Mouse (Mus musculus): ENCODE results near the gene Fam19a1. TPM values are rescaled to one million over a fixed set of nuclear protein-coding genes. Genes with fewer than 3 reads are reported as not detected.
A peak's percentile ranks its signal among the peaks of the same experiment; 100 is the strongest.
"Not testable (repeated sequence)": the region's sequence is repeated elsewhere in the genome, so short reads cannot be mapped to it uniquely, and the experiment has no call there.

Fam19a1 gene
- total RNA-seq (2021), result 10 to 100 TPM; 50.3 to 65.2 TPM
- long read RNA-seq, experiment 1, partial matches to known transcripts, result 7 of 25 reads
- long read RNA-seq, experiment 1, other reads (novel, unspliced or antisense), result 18 of 25 reads
- long read RNA-seq, experiment 2, partial matches to known transcripts, result 3 of 9 reads
- long read RNA-seq, experiment 2, other reads (novel, unspliced or antisense), result 6 of 9 reads

DNA sequence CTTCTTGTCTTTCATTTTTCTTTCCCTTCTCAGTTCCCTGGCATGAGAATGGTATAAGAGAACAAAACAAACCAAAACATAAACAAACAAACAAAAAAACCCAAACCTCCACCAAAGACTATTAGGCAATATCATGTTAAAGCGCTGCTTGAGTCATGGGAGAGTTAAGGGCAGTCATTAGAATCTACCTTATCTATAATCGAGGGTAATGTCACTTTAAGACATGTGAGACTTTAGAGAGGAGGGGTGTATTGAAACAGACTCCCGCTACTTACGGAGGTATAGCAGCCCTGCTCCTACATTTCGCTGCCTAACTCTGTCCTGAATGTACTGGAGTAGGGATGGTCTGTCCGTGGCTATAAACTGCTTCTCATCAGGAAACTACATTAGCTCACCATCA lies at the start of gene Fam19a1:
Fam19a1 (plus strand) TSS at position 301 of the 400 bp plus-strand sequence.
- DNase-seq (ENCODE audit: low spot score in 2 of 2), result no peak

DNA sequence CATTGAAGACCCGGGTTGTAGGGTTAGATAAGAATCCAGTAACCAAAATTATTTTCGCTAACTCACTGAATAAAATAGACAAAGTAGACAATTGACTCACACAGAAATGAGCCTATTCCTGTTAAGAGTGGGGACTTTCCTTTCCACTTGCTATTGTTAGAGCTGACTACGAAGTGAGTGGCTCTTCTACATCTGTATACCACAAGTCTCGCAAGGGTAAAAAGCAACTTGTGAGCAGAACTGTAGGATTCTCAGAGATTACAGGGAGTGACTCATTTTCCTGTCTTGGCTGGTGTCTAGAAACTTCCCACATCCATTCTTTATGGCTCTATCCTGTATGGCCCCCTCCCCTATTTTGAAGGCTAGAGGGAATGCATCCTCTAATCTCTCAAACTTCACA lies 41.9 kb upstream of the Fam19a1 start:
- DNase-seq (ENCODE audit: low spot score in 2 of 2), result no peak

DNA sequence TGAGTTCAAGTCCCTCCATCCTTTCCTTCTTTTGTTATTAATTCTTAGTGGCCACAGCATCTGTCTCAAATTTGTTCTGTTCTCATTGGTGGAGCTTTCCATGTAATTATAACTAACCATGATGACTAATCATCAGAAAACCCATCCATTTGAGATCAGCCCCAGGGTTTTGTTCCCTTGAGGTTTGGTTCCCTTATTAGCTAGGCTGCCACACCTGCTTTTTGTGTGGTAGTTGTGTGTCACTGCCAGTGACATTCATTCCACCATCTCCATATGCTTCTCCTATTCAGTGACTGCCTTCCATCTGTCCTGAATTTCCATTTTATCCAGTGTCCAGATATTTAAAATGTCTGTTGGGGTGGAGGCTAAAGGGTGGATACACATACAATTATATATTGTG lies 41.4 kb upstream of the Fam19a1 start:
- no peak for DNase-seq (ENCODE audit: low spot score in 2 of 2)

DNA sequence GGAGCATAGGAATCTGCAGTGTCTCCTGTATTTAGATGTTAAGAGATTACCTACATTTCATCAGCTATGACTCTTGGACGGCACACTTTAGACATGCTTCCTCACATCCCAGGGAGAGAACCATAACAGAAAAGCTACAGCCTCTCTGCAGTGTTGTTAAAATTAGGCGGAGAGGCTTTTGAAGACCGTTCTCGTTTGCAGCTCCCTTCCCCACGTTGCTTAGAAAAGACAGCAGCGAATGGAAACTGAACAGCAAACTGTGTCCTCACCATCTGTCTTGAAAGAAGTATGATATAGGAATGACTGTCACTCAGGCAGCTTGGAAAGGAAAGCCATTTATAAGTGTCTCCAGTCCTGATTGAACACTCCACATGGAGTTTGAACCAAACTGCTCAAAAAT lies 23.0 kb upstream of the Fam19a1 start:
- DNase-seq (ENCODE audit: low spot score in 2 of 2), result peak in 1 of 2 experiments; percentile 19

DNA sequence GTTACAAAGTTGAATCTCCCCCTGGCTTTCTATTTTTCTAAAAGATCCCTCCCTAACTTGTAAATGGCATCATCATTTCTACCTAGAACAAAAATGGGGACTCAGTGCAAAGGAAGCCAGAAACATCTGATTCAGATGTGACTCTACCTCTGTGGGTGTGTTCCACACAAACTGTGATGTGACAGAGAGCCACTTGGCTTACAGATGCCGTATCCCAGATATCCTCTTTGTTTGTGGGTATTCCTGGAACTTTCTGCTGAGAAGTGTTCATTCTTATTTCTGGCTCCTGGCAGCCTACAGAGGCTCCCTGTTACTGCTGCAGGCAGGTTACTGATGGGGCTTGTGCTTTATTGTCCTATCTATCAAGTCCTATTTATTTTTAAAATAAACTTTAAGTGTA lies 19.2 kb upstream of the Fam19a1 start:
- DNase-seq (ENCODE audit: low spot score in 2 of 2), result no peak

DNA sequence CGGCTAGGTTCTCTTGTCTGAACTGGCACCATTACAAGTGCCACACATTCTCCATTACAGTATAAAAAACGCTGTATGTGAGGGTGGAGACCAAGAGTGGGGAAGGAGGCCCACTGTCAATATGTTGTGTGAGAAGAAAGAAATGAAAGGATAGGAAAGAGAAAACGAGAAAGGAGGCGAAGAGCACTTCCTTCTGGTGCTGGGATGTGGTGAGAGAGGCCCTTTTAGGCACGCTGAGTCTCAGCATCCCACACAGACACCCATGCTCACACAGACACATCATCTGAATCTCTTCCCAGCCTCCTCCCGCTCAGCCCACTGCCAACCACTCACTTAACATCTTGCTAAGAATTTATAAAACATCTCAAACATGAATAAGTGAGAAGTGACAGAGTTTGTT lies 14.7 kb upstream of the Fam19a1 start:
- DNase-seq (ENCODE audit: low spot score in 2 of 2), result peak; percentile 55 to 77

DNA sequence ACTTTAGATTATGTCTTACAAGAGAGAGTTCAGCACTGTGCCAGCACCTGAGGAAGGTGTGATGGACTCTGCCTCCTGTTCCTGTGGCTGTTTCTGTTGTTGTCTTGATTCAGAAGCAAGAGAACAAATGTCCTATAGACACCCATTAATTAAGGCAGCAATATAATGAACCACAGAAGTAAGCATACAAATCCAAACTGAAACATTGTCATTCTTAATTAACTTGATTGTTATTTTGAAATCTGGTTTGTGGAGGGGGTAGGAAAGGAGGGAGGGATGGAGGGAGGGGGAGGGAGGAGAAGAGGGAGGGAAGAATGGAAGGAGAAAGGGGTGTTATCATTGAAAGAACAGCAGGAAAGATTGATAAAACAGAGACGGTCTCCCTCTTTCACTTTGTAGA lies 1.3 kb upstream of the Fam19a1 start:
- no peak for DNase-seq (ENCODE audit: low spot score in 2 of 2)

DNA sequence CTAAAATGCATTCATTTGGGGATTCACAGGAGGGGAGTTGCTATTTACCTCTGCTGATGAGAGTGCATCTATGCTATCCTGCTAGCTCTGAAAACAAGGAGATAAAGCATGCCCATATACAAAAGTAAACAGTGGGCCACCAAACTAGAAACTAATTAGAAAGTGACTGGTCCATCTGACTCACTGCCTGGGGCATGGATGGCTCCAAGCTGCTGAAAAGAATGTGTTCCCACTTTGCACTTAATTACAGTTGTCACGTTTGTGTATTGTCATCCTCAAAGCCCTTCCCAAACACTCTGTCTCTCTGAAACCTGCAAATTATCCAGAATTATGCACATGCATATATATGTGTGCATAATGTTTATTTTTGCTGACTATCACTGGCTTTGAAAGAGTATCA lies 1.2 kb downstream of the Fam19a1 start:
- DNase-seq (ENCODE audit: low spot score in 2 of 2), result no peak

DNA sequence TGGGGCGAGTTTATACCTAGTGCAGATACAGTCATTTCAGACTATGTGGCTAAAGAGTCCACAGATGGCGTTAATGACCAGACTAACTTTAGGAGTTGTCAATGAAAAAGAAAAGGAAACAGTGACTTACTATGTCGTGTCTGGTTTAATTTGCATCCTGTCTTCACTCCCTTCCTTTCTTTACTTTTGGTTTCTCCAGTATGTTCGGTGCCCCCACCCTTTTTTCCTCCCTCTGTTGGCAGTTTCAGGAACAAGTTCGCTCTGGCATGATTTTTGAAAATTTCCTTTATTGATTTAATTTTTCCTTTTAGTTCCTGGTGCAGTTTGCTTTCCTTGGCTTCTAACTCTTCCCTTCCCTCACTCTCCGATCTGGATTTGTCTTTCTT lies 3.2 kb downstream of the Fam19a1 start:
- no peak for DNase-seq (ENCODE audit: low spot score in 2 of 2)

DNA sequence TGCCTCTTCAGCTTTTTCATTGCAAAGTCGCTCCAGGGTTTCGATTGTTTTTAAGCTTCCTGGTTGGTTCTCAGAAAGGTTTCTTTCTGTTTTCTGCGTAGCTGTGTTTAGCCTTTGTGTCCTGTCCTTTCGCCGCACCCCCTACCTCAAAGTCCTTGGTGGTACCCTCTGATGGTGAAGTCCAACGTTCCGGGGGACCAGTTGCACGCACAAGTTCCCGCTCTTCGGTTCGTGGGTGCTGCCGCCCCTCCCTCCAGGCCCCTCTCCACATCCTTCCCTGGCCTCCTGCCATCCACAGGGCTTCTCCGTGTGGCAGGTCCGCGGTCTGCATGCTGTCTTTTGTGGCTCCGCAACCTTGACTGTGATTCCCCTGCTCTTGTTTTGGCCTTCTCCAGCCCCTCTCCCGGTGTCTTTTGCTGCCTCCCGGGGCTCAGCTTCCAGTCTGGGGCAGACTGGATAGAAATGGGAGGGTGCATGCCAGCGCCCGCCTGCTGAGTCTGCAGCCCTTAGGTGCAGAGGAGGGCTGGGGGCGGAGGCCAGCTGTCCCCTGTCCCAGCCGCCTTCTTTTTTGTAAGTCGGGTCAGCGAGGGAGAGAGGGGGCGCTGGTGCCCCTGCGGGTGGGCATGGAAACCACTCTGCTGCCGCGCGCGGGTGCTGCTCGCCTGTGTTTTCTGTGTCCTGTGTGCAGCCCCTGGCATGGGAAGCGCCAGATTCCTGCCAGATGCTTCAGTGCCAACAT lies 3.7 kb downstream of the Fam19a1 start:
- DNase-seq (ENCODE audit: low spot score in 2 of 2), result peak; percentile 57 to 69

DNA sequence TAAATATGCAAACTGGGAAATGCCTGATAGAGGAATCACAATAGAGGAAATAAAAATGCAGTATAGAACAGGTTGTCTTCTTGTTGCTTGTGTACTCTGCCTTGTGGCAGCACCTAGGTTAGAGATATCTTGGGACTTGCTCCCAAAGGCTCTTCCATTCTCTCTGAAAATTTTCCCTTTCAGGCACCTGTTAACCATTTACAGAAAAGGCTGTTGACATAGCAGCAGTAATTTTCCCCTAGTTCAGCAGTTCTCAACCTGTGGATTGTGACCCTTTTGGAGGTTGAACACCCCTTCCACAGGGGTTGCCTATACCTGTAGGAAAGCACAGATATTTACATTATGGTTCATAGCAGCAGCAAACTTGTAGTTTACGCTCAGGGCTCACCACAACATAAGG lies 30.4 kb downstream of the Fam19a1 start:
- DNase-seq (ENCODE audit: low spot score in 2 of 2), result no peak

DNA sequence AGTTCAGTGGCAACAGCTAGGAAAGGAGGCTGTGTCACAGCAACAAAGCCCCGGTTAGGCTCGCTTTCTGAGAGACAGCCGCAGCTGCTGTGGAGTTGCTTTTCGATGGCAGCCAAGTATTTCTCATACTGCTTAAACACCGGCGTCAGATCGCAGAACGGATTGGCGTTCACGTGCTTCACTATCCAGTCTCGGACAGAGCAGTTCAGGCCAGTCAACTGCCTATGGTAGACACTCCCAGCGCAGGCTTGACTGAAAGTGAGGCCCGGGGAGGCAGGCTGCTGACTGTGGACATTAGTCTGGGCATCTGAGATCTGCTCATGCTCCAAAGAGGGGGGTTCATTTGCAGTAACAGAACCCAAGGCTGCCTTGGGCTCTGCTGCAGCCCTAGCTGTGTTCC lies 52.4 kb downstream of the Fam19a1 start:
- peak in 1 of 2 experiments; percentile 5 for DNase-seq (ENCODE audit: low spot score in 2 of 2)

DNA sequence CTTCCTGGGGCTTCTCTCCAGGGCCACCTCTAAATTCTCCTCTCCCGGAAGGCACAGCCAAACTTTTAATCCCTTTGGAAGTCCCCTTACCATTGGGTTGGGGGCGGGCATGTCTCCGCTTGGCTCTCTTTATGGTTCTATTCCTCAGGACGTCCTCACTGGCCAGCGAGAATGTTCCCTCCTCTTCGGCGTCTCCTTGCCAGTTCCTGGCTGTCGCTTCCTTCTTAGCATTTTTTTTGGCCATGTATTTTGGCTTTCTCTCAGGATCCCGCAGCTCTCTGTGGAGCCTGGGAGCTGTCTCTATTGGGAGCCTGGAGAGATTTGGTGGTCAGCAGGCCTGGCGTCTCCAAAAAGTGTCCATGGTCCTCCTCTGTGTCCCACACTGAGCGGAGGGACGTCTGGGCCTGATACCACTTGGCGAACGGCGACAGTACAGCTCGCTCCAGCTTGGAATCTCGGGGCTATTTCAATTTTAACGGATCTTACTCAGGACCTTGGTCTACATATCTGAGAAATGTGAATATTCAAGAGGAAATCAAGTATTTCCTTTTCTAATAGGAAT lies 52.9 kb downstream of the Fam19a1 start, which contains the start of gene 1700123L14Rik:
1700123L14Rik (minus strand) TSS at position 426 of the 562 bp plus-strand sequence.
- peak in 1 of 2 experiments; percentile 4 for DNase-seq (ENCODE audit: low spot score in 2 of 2)

DNA sequence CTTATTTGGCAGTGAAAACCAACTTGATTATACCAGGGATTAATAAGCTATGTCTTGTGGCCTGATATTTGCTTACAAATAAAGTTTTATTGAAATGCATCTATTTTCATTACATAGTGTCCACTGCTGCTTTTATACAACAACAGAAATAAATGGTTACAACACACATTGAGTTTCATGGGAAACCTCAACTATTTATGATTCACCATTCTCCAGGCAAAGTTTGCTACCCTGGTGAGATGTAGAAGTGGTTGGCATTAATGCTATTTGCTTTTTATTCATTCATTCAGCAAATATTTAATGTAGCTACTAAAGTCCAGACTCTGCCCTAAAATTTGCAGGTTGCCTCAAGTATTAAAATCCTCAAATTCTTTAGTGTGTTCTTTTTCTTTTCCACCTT lies 54.1 kb downstream of the Fam19a1 start:
- DNase-seq (ENCODE audit: low spot score in 2 of 2), result no peak

DNA sequence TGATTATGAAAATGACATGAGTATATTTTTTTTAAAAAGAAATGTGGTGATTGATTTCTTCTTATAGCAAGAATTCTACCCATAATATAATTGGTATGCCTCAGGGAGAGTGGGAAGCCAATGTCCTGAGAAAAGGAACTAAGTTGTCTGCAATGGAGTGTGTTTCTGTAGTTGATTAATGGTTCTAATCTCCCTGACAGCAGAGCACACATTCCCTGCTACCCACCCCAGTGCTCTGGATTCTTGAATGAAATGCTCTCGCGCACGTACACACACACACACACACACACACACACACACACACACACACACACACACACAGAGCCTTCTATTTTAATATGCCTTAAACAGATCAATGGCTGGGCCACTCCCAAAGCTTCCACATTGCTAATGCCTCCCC lies 60.7 kb downstream of the Fam19a1 start:
- DNase-seq (ENCODE audit: low spot score in 2 of 2), result no peak

DNA sequence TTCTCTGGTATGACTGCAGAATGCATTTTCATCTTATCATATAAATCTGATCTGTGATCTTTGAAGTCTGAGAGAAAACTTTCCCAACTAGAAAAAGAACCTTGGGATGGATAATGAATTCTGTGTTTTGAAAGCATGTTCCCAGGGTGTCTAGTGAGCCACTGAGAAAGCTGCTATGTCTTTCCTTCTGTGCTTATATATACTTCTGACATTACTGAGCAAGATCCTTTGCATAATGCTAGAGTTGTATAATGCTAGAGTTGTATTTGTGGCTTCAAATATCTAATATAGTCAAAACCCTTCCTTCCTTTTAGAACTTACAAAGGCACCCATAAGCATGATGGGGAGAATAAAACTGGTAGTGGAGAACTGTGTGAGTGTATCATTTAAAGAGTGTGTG lies 65.6 kb downstream of the Fam19a1 start:
- DNase-seq (ENCODE audit: low spot score in 2 of 2), result no peak

DNA sequence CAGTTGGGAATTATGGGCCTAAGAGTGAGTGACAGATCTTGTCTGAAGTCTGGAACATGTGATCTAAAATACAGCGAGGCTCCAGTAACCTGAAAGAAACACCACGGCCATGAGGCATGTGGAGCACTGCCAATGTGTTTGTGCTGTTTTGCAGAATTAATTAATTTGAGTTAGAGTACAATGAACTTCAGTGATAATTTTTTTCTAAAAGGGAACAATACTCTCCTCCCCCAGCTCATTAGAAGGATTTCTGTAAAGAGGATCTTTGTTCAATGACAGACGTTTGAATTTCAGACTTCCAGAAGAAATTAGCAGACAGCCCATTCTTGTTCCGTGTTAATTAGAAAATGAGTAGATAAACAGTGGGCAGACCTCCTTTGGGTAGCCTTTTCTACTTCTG lies 70.4 kb downstream of the Fam19a1 start:
- no peak for DNase-seq (ENCODE audit: low spot score in 2 of 2)

DNA sequence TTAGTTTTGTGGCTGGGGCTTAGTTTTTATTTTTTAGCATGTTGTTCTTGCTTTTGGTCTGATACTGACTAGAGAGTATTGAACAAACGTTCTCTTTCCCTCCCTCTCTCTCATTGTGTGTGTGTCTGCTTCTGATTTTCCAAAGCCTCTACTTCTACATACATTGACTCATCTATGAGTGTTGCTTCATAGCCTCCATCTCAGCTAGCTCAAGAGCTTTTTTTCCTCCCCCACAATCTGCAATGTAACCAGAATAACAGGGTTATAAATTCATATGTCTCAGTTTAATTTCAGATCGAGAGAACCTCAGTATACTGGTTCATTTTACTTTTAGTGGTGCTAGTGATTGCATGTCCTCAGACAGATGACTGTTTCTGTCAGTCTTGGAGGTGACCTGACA lies 73.6 kb downstream of the Fam19a1 start:
- no peak for DNase-seq (ENCODE audit: low spot score in 2 of 2)

DNA sequence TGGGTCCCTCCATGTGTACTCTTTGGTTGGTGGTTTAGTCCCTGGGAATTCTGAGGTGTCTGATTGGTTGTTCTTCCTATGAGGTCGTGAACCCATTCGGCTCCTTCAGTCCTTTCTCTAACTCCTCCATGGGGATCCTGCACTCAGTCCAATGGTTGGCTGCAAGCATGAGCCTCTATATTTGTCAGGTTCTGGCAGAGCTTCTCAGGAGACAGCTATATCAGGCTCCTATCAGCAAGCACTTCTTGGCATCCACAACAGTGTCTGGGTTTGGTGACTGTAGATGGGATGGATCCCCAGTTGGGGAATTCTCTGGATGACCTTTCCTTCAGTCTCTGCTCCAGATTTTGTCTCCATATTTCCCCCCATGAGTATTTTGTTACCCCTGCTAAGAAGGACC lies 86.0 kb downstream of the Fam19a1 start:
- not testable (repeated sequence) for DNase-seq (ENCODE audit: low spot score in 2 of 2)

DNA sequence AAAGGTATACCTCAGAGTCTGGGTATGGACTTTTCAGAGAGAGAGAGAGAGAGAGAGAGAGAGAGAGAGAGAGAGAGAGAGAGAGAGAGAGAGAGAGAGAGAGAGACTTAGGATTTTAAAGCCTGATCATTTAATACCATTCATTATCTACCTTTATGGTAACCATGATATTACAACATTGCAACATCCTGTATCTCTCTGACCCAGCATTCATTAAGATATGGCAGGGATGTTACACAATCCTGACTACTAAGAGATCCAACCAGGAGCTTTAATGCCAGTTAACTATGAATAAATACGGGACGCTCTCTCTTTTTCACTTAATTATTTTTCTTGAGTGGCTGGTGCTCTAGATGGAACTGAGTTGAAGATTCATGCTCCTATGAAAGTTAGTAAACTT lies 92.4 kb downstream of the Fam19a1 start:
- no peak for DNase-seq (ENCODE audit: low spot score in 2 of 2)

DNA sequence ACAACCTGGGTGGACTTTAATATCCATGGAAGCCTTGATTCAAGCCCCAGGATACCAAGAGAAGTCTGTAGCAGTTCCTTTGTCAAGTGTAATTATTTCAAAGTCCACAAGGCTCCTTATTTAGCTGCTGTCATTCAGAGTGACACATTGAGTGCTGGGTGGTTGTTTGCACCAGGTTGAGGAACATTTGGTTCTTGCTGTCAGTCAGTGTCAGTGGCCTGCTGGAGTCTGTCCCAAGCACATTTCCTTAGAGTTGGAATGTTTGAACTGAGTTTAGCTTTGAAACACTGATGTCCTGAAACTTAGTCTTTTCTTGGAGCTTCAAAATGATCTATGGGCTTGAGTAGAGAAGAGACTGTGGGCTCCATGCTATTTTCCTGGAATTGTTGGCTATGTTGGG lies 121.9 kb downstream of the Fam19a1 start:
- no peak for DNase-seq (ENCODE audit: low spot score in 2 of 2)

DNA sequence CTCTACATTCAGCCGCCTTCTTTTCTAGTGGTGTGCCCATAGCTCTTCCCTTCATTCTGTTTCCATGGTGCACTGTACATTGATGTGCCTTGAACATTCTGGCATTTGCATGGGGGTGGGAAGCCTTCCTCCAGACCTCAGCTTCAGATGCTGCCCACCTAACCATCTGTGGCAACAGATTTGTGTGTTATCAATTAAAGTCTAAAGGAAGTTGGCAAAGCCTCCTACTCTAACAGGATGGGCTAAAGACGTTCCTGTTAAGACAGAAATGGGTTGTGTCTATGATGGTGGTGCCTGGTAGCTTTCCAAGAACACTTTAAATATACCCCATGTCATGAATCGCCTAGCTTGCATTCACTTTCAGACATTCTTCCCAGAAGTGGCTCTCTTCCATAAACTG lies 131.4 kb downstream of the Fam19a1 start:
- DNase-seq (ENCODE audit: low spot score in 2 of 2), result peak; percentile 67 to 81

DNA sequence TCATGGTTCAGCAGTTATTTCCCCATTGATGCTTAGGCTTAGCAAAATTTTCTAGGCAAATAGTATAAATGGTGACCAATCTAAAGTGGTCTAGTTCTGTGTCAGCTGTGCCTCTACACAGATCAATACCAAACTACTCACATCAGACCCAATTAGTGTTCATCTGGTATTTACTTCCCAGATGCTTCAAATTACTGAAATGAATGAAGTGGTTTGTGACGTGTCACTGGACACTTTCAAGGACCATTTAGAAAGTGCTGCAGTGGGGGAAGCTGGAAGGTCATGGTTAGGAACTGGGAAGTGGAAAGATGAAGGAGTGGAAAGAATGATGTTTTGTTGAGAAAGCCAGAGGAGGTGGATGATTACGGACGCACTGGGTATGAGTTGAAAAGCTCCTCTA lies 139.0 kb downstream of the Fam19a1 start:
- no peak for DNase-seq (ENCODE audit: low spot score in 2 of 2)
